Mouse (Mus musculus): Measurements from ENCODE around the gene Plxna2.

DNA sequence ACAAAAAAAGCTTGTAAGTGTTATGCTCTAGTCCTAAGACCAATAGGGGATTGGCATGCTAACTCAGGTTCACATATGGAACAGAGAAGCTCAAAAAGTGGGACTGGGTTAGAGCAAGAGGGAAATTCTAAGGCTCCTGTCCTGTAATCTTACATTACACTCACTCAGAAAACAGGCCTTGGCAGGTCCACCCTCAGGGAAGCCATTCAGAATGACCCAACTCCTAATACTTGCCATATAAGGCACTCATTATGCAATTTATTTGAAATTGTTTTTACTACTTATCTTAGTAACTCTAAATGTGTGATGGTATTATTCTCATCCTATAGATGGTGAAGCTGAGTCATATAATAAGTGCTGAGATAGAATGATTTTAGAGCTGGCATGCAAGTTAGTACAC is 146.9 kb downstream of the Plxna2 start:
- TF ChIP-seq CTCF (IDR thresholded peaks at IDR 0.05; ENCODE audit: extremely low read depth, insufficient read length, insufficient replicate concordance, low read depth, low read length) = no peak
- TF ChIP-seq POLR2A (IDR thresholded peaks at IDR 0.05; ENCODE audit: low read depth, low read length) = no peak

Data from small intestine, adult 2 months (tissue).